In the genomic region with DNA sequence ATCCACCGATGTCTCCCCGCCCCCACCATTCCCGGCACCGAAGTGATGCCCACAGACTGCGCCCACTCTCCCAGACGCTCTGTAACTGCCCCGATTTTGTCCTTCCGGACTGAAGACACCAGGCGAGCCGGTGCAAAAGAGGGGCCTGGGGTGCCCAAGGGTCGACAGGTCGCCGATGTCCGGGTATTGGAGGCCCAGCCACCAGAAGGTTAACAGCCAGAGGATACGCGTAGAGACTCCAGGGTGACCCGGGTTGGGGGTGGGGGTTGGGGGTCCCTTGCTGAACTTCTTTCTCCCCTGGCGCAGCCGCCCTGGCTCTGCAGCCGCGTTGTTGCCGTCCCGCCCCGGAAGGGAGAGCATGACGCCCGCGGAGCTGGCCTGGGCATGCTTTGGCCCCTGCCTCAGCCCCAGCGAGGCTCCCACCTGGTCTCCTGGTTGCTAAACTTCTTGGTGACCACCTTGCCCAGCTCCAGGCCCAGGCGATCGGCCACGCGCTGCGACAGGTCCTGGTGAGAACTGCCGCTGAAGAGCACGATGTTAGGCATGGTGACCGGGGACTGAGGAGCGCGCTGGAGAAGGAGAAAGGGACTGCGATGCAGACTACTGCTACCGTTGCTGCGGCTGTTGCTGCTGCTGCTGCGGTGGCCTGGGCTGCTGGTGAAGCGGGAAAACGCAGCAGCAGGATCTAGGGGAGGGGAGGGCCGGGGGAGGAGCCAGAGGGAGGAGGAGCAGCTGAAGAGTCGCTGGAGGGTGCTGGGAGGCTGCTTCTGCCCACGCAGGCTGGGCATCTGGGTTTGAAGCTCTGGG, we compare ENCODE assay signal across 8 mouse cellular contexts. TPM values are rescaled to one million over a fixed set of nuclear protein-coding genes. Genes with fewer than 3 reads are reported as not detected.
DNase-seq lines count a peak whose midpoint lies in the region; ATAC-seq and TF ChIP-seq lines count a peak whose summit lies in the region.

TSS of gene Prps2 (minus strand) at position 703 of the 807 bp plus-strand sequence.

- H3K4me3 ChIP-seq in intestine, postnatal 0 days (ENCODE audit: low read depth, low read length), result peak within 1 kb of the TSS; percentile 54
- peak within 1 kb of the TSS; percentile 50 for H3K4me3 ChIP-seq in limb, embryonic 11.5 days (ENCODE audit: low read depth, low read length)
- H3K4me3 ChIP-seq in midbrain, embryonic 12.5 days, result peak within 1 kb of the TSS; percentile 56
- H3K4me3 ChIP-seq in small intestine, adult 2 months (ENCODE audit: low read depth, low read length), result peak within 1 kb of the TSS; percentile 99

- no peak for TF ChIP-seq POLR2A in small intestine, adult 2 months (IDR thresholded peaks at IDR 0.05; ENCODE audit: low read depth, low read length)

- no peaks in the 10 kb centered on the region; the same call in 1 of the 2 replicates for H3K27me3 ChIP-seq in intestine, postnatal 0 days (replicated peaks; ENCODE audit: control insufficient read depth, insufficient read depth, low read length)
- peaks cover 18% of the 10 kb centered on the region for H3K27me3 ChIP-seq in limb, embryonic 11.5 days (ENCODE audit: control insufficient read depth, insufficient read depth, low read length)
- H3K27me3 ChIP-seq in midbrain, embryonic 12.5 days, result peaks cover 63% of the 10 kb centered on the region
- no peaks in the 10 kb centered on the region for H3K27me3 ChIP-seq in small intestine, adult 2 months (ENCODE audit: control insufficient read depth, insufficient read depth, low read length)

- peak within 1 kb of the TSS; percentile 78 for H3K4me2 ChIP-seq in intestine, postnatal 0 days (replicated peaks; ENCODE audit: low read depth)
- H3K4me2 ChIP-seq in limb, embryonic 11.5 days (ENCODE audit: low read depth, severe bottlenecking), result peak within 1 kb of the TSS; percentile 68
- peak within 1 kb of the TSS; percentile 73 for H3K4me2 ChIP-seq in midbrain, embryonic 12.5 days (replicated peaks)

- ATAC-seq in cerebellum, adult (ENCODE audit: insufficient number of reproducible peaks, low FRiP score, low TSS enrichment), result peak; percentile 58; the same call in 1 of the 2 replicates
- peak; percentile 86 for ATAC-seq in intestine, postnatal 0 days
- peak; percentile 81 for ATAC-seq in limb, embryonic 11.5 days (ENCODE audit: insufficient number of reproducible peaks, low FRiP score, low TSS enrichment, low read depth)
- peak; percentile 91 for ATAC-seq in midbrain, embryonic 12.5 days (ENCODE audit: low FRiP score, low read depth)

- no peaks in the 10 kb centered on the region for H3K36me3 ChIP-seq in intestine, postnatal 0 days (ENCODE audit: control insufficient read depth, insufficient read depth)
- no peaks in the 10 kb centered on the region for H3K36me3 ChIP-seq in limb, embryonic 11.5 days (ENCODE audit: control insufficient read depth, insufficient read depth, low read length)
- no peaks in the 10 kb centered on the region for H3K36me3 ChIP-seq in midbrain, embryonic 12.5 days
- no peaks in the 10 kb centered on the region for H3K36me3 ChIP-seq in small intestine, adult 2 months (ENCODE audit: control insufficient read depth, insufficient read depth, low read length)

- TF ChIP-seq CTCF in intestine, postnatal 0 days (IDR thresholded peaks at IDR 0.05; ENCODE audit: low read depth), result no peak
- no peak for TF ChIP-seq CTCF in small intestine, adult 2 months (IDR thresholded peaks at IDR 0.05; ENCODE audit: extremely low read depth, insufficient read length, insufficient replicate concordance, low read depth, low read length)

- H3K9ac ChIP-seq in intestine, postnatal 0 days (ENCODE audit: low read depth, low read length), result peak within 1 kb of the TSS; percentile 40
- H3K9ac ChIP-seq in limb, embryonic 11.5 days (ENCODE audit: low read length), result peak within 1 kb of the TSS; percentile 61
- peak within 1 kb of the TSS; percentile 56 for H3K9ac ChIP-seq in midbrain, embryonic 12.5 days (replicated peaks)

- H3K4me1 ChIP-seq in intestine, postnatal 0 days (replicated peaks; ENCODE audit: control insufficient read depth, insufficient read depth, low read length), result no peaks in the 10 kb centered on the region
- no peaks in the 10 kb centered on the region for H3K4me1 ChIP-seq in limb, embryonic 11.5 days (ENCODE audit: control insufficient read depth, insufficient read depth, low read length)
- H3K4me1 ChIP-seq in midbrain, embryonic 12.5 days, result no peaks in the 10 kb centered on the region
- peaks cover 4% of the 10 kb centered on the region; the same call in 1 of the 2 replicates for H3K4me1 ChIP-seq in small intestine, adult 2 months (ENCODE audit: control insufficient read depth, insufficient read depth, insufficient read length, low read length)

- H3K9me3 ChIP-seq in intestine, postnatal 0 days (ENCODE audit: control insufficient read depth), result no peaks in the 10 kb centered on the region
- H3K9me3 ChIP-seq in limb, embryonic 11.5 days (ENCODE audit: control insufficient read depth, low read length), result no peaks in the 10 kb centered on the region
- no peaks in the 10 kb centered on the region for H3K9me3 ChIP-seq in midbrain, embryonic 12.5 days

- no peak for DNase-seq in cerebellum, adult 9-10 months
- DNase-seq in embryo, embryonic 9.5 days (ENCODE audit: extremely low spot score), result peak; percentile 66
- DNase-seq in gastrocnemius, postnatal 4 days (ENCODE audit: low spot score in 2 of 2), result peak; percentile 17
- peak; percentile 60 for DNase-seq in limb, embryonic 11.5 days (ENCODE audit: low spot score)

- H3K27ac ChIP-seq in intestine, postnatal 0 days (ENCODE audit: low read depth, low read length), result peak within 1 kb of the TSS; percentile 21; the same call in 1 of the 2 replicates
- no peak within 1 kb of the TSS for H3K27ac ChIP-seq in limb, embryonic 11.5 days (replicated peaks; ENCODE audit: low read depth, low read length)
- no peak within 1 kb of the TSS for H3K27ac ChIP-seq in midbrain, embryonic 12.5 days (replicated peaks)
- H3K27ac ChIP-seq in small intestine, adult 2 months (ENCODE audit: insufficient read depth, low read depth, low read length), result peak within 1 kb of the TSS; percentile 51; the same call in 1 of the 2 replicates

- WGBS in intestine, postnatal 0 days, result 27% methylated on average over 45 of the region's 47 CpGs
- 23% methylated on average over 44 of the region's 47 CpGs for WGBS in limb, embryonic 11.5 days
- WGBS in midbrain, embryonic 12.5 days, result 25% methylated on average over 45 of the region's 47 CpGs
- WGBS in small intestine, adult 2 months, result 18% methylated on average over 47 of the region's 47 CpGs

RNA-seq across cellular contexts. Expression of gene Prps2, which starts in this region (rescaled TPM):
- 1 to 10 TPM; 6.6 to 7.2 TPM for total RNA-seq in gastrocnemius, postnatal 4 days (2021)
- 10.1 and 10.2 TPM in 2 replicates for polyA plus RNA-seq in intestine, postnatal 0 days (2015; fragmentation: Nextera tagmentation; extraction: Ambion mirVana)
- 14.2 and 16.7 TPM in 2 replicates for polyA plus RNA-seq in limb, embryonic 11.5 days (2014; fragmentation: Nextera tagmentation; extraction: Ambion mirVana)
- 13.9 and 15.3 TPM in 2 replicates for polyA plus RNA-seq in midbrain, embryonic 12.5 days (2016; fragmentation: Nextera tagmentation; extraction: Ambion mirVana)
- 8.3 and 12.8 TPM in 2 replicates for polyA plus RNA-seq in small intestine, adult 2 months (2012; rRNA removed)

Comparison
In these comparisons a context has a peak if more than half of its experiments do, and no peak if none do; other contexts are left out.
1. H3K27ac ChIP-seq: peak in intestine, postnatal 0 days (single experiment) and small intestine, adult 2 months (single experiment); none in limb, embryonic 11.5 days (single experiment) and midbrain, embryonic 12.5 days (single experiment).
2. Peak in every context shown above with its lines, with median percentiles within 50 percentile points of each other: ATAC-seq, H3K4me2 ChIP-seq, H3K4me3 ChIP-seq and H3K9ac ChIP-seq.